Mouse (Mus musculus): ENCODE measurements at regions not wholly inside any gene's neighbourhood (a gene's known extent, or its start where the extent isn't known, plus 50 kb on each side); places are given as distances from the start of the nearest gene placed in this dataset.
A peak's percentile ranks its signal among the peaks of the same experiment; 100 is the strongest.

- H3K79me2 ChIP-seq (ENCODE audit: control insufficient read depth, insufficient read depth, low read length): no peaks in the 10 kb centered on the region
- TF ChIP-seq CTCF (IDR thresholded peaks at IDR 0.05; ENCODE audit: low read depth, low read length) (no peak), POLR2A (IDR thresholded peaks at IDR 0.05; ENCODE audit: extremely low read depth, insufficient read depth, low read length) (no peak)
- H3K4me1 ChIP-seq (ENCODE audit: control insufficient read depth, insufficient read depth, low read length): no peaks in the 10 kb centered on the region
- H3K27me3 ChIP-seq (ENCODE audit: control insufficient read depth, insufficient read depth, low read length): no peaks in the 10 kb centered on the region
- no peak for DNase-seq (ENCODE audit: extremely low read depth, low read depth, low spot score)
- no peaks in the 10 kb centered on the region for H3K36me3 ChIP-seq (ENCODE audit: control insufficient read depth, insufficient read depth, low read length)
- H3K9ac ChIP-seq (ENCODE audit: low read depth, low read length): no peak overlapping the region
- no peak overlapping the region for H3K4me3 ChIP-seq (ENCODE audit: insufficient read depth, low read depth, low read length)
- H3K27ac ChIP-seq (replicated peaks; ENCODE audit: insufficient read depth, low read depth, low read length): no peak overlapping the region
- 83% methylated on average over 1 of the region's 1 CpGs for WGBS
These were observed 1149.0 kb downstream of the 9330182O14Rik start for GRCm38 (mm10) chr15:41283199-41283598.

GRCm38 (mm10) chr15:41286809-41287413 is 1152.7 kb downstream of the 9330182O14Rik start:
- no peaks in the 10 kb centered on the region for H3K36me3 ChIP-seq (ENCODE audit: control insufficient read depth, insufficient read depth, low read length)
- H3K27ac ChIP-seq (replicated peaks; ENCODE audit: insufficient read depth, low read depth, low read length): no peak overlapping the region
- H3K27me3 ChIP-seq (ENCODE audit: control insufficient read depth, insufficient read depth, low read length): no peaks in the 10 kb centered on the region
- 75% methylated on average over 5 of the region's 5 CpGs for WGBS
- no peaks in the 10 kb centered on the region for H3K4me1 ChIP-seq (ENCODE audit: control insufficient read depth, insufficient read depth, low read length)
- H3K4me3 ChIP-seq (ENCODE audit: insufficient read depth, low read depth, low read length): no peak overlapping the region
- no peaks in the 10 kb centered on the region for H3K79me2 ChIP-seq (ENCODE audit: control insufficient read depth, insufficient read depth, low read length)
- DNase-seq (ENCODE audit: extremely low read depth, low read depth, low spot score): no peak
- H3K9ac ChIP-seq (ENCODE audit: low read depth, low read length): no peak overlapping the region
- TF ChIP-seq CTCF (IDR thresholded peaks at IDR 0.05; ENCODE audit: low read depth, low read length): no peak
- TF ChIP-seq POLR2A (IDR thresholded peaks at IDR 0.05; ENCODE audit: extremely low read depth, insufficient read depth, low read length): no peak

GRCm38 (mm10) chr15:41297419-41297818 is 1163.3 kb downstream of the 9330182O14Rik start:
- no peak overlapping the region for H3K9ac ChIP-seq (ENCODE audit: low read depth, low read length)
- peak; percentile 4 for DNase-seq (ENCODE audit: extremely low read depth, low read depth, low spot score)
- no peaks in the 10 kb centered on the region for H3K27me3 ChIP-seq (ENCODE audit: control insufficient read depth, insufficient read depth, low read length)
- no peaks in the 10 kb centered on the region for H3K4me1 ChIP-seq (ENCODE audit: control insufficient read depth, insufficient read depth, low read length)
- no peaks in the 10 kb centered on the region for H3K79me2 ChIP-seq (ENCODE audit: control insufficient read depth, insufficient read depth, low read length)
- 20% methylated on average over 4 of the region's 4 CpGs for WGBS
- no peak overlapping the region for H3K27ac ChIP-seq (replicated peaks; ENCODE audit: insufficient read depth, low read depth, low read length)
- H3K4me3 ChIP-seq (ENCODE audit: insufficient read depth, low read depth, low read length): no peak overlapping the region
- no peaks in the 10 kb centered on the region for H3K36me3 ChIP-seq (ENCODE audit: control insufficient read depth, insufficient read depth, low read length)
- TF ChIP-seq CTCF (IDR thresholded peaks at IDR 0.05; ENCODE audit: low read depth, low read length): no peak
- no peak for TF ChIP-seq POLR2A (IDR thresholded peaks at IDR 0.05; ENCODE audit: extremely low read depth, insufficient read depth, low read length)

- H3K36me3 ChIP-seq (ENCODE audit: control insufficient read depth, insufficient read depth, low read length): no peaks in the 10 kb centered on the region
- no peak for DNase-seq (ENCODE audit: extremely low read depth, low read depth, low spot score)
- WGBS: 84% methylated on average over 1 of the region's 1 CpGs
- no peak overlapping the region for H3K27ac ChIP-seq (replicated peaks; ENCODE audit: insufficient read depth, low read depth, low read length)
- H3K4me3 ChIP-seq (ENCODE audit: insufficient read depth, low read depth, low read length): no peak overlapping the region
- H3K9ac ChIP-seq (ENCODE audit: low read depth, low read length): no peak overlapping the region
- no peaks in the 10 kb centered on the region for H3K27me3 ChIP-seq (ENCODE audit: control insufficient read depth, insufficient read depth, low read length)
- no peaks in the 10 kb centered on the region for H3K4me1 ChIP-seq (ENCODE audit: control insufficient read depth, insufficient read depth, low read length)
- no peaks in the 10 kb centered on the region for H3K79me2 ChIP-seq (ENCODE audit: control insufficient read depth, insufficient read depth, low read length)
- TF ChIP-seq CTCF (IDR thresholded peaks at IDR 0.05; ENCODE audit: low read depth, low read length) (no peak), POLR2A (IDR thresholded peaks at IDR 0.05; ENCODE audit: extremely low read depth, insufficient read depth, low read length) (no peak)
These were observed 1172.5 kb downstream of the 9330182O14Rik start for GRCm38 (mm10) chr15:41306638-41307037.

GRCm38 (mm10) chr15:41311728-41312320 is 1177.7 kb downstream of the 9330182O14Rik start:
- H3K27ac ChIP-seq (replicated peaks; ENCODE audit: insufficient read depth, low read depth, low read length): no peak overlapping the region
- DNase-seq (ENCODE audit: extremely low read depth, low read depth, low spot score): no peak
- H3K4me3 ChIP-seq (ENCODE audit: insufficient read depth, low read depth, low read length): no peak overlapping the region
- H3K9ac ChIP-seq (ENCODE audit: low read depth, low read length): no peak overlapping the region
- no peaks in the 10 kb centered on the region for H3K4me1 ChIP-seq (ENCODE audit: control insufficient read depth, insufficient read depth, low read length)
- no peaks in the 10 kb centered on the region for H3K27me3 ChIP-seq (ENCODE audit: control insufficient read depth, insufficient read depth, low read length)
- H3K79me2 ChIP-seq (ENCODE audit: control insufficient read depth, insufficient read depth, low read length): no peaks in the 10 kb centered on the region
- 64% methylated on average over 5 of the region's 5 CpGs for WGBS
- no peaks in the 10 kb centered on the region for H3K36me3 ChIP-seq (ENCODE audit: control insufficient read depth, insufficient read depth, low read length)
- no peak for TF ChIP-seq POLR2A (IDR thresholded peaks at IDR 0.05; ENCODE audit: extremely low read depth, insufficient read depth, low read length)
- no peak for TF ChIP-seq CTCF (IDR thresholded peaks at IDR 0.05; ENCODE audit: low read depth, low read length)

GRCm38 (mm10) chr15:41314916-41315315 is 1180.8 kb downstream of the 9330182O14Rik start:
- 62% methylated on average over 4 of the region's 4 CpGs for WGBS
- Histone ChIP-seq H3K4me1 (ENCODE audit: control insufficient read depth, insufficient read depth, low read length) (no peaks in the 10 kb centered on the region), H3K27me3 (ENCODE audit: control insufficient read depth, insufficient read depth, low read length) (no peaks in the 10 kb centered on the region), H3K27ac (replicated peaks; ENCODE audit: insufficient read depth, low read depth, low read length) (no peak overlapping the region), H3K36me3 (ENCODE audit: control insufficient read depth, insufficient read depth, low read length) (no peaks in the 10 kb centered on the region), H3K4me3 (ENCODE audit: insufficient read depth, low read depth, low read length) (no peak overlapping the region), H3K79me2 (ENCODE audit: control insufficient read depth, insufficient read depth, low read length) (no peaks in the 10 kb centered on the region), H3K9ac (ENCODE audit: low read depth, low read length) (no peak overlapping the region)
- no peak for DNase-seq (ENCODE audit: extremely low read depth, low read depth, low spot score)
- TF ChIP-seq POLR2A (IDR thresholded peaks at IDR 0.05; ENCODE audit: extremely low read depth, insufficient read depth, low read length) (no peak), CTCF (IDR thresholded peaks at IDR 0.05; ENCODE audit: low read depth, low read length) (no peak)

Measured in liver, adult 2 months (tissue).